Mouse (Mus musculus): ENCODE results near the gene Vps26c.
A peak's percentile ranks its signal among the peaks of the same experiment; 100 is the strongest.
"Not testable (repeated sequence)": the region's sequence is repeated elsewhere in the genome, so short reads cannot be mapped to it uniquely, and the experiment has no call there.

The Vps26c gene

GRCm38 (mm10) chr16:94545781-94546562 is 19.3 kb upstream of the Vps26c start:
- no peak for DNase-seq (ENCODE audit: low spot score in 2 of 2)

GRCm38 (mm10) chr16:94544540-94545105 is 18.0 kb upstream of the Vps26c start:
- peak in 1 of 2 experiments; percentile 58 for DNase-seq (ENCODE audit: low spot score in 2 of 2)

- no peak for DNase-seq (ENCODE audit: low spot score in 2 of 2)
Observed at GRCm38 (mm10) chr16:94542898-94543297, 16.3 kb upstream of the Vps26c start.

- DNase-seq (ENCODE audit: low spot score in 2 of 2) = no peak
Observed at GRCm38 (mm10) chr16:94540140-94540539, 13.5 kb upstream of the Vps26c start.

GRCm38 (mm10) chr16:94537159-94537527 is 10.5 kb upstream of the Vps26c start:
- DNase-seq (ENCODE audit: low spot score in 2 of 2) = peak in 1 of 2 experiments; percentile 43

- DNase-seq (ENCODE audit: low spot score in 2 of 2) = peak; percentile 81 to 88
Observed at GRCm38 (mm10) chr16:94536417-94537158, 10.0 kb upstream of the Vps26c start.

GRCm38 (mm10) chr16:94535716-94536115 is 9.1 kb upstream of the Vps26c start:
- no peak for DNase-seq (ENCODE audit: low spot score in 2 of 2)

- no peak for DNase-seq (ENCODE audit: low spot score in 2 of 2)
Observed at GRCm38 (mm10) chr16:94533679-94534078, 7.0 kb upstream of the Vps26c start.

GRCm38 (mm10) chr16:94531268-94531667 is 4.6 kb upstream of the Vps26c start:
- DNase-seq (ENCODE audit: low spot score in 2 of 2) = no peak

GRCm38 (mm10) chr16:94527546-94527945 is 916 bp upstream of the Vps26c start:
- no peak for DNase-seq (ENCODE audit: low spot score in 2 of 2)

- DNase-seq (ENCODE audit: low spot score in 2 of 2) = no peak
Observed at GRCm38 (mm10) chr16:94527152-94527534, 513 bp upstream of the Vps26c start.

- no peak for DNase-seq (ENCODE audit: low spot score in 2 of 2)
Observed at GRCm38 (mm10) chr16:94525955-94526343, 681 bp downstream of the Vps26c start.

- DNase-seq (ENCODE audit: low spot score in 2 of 2) = no peak
Observed at GRCm38 (mm10) chr16:94524691-94525090, 1.9 kb downstream of the Vps26c start.

GRCm38 (mm10) chr16:94523594-94524377 is 2.8 kb downstream of the Vps26c start:
- DNase-seq (ENCODE audit: low spot score in 2 of 2) = no peak

- DNase-seq (ENCODE audit: low spot score in 2 of 2) = peak; percentile 73 to 87
Observed at GRCm38 (mm10) chr16:94519028-94519427, 7.6 kb downstream of the Vps26c start.

GRCm38 (mm10) chr16:94517606-94518005 is 9.0 kb downstream of the Vps26c start:
- no peak for DNase-seq (ENCODE audit: low spot score in 2 of 2)

GRCm38 (mm10) chr16:94509983-94510382 is 16.6 kb downstream of the Vps26c start:
- no peak for DNase-seq (ENCODE audit: low spot score in 2 of 2)

GRCm38 (mm10) chr16:94508769-94509168 is 17.9 kb downstream of the Vps26c start:
- DNase-seq (ENCODE audit: low spot score in 2 of 2) = no peak

- no peak for DNase-seq (ENCODE audit: low spot score in 2 of 2)
Observed at GRCm38 (mm10) chr16:94507071-94507470, 19.6 kb downstream of the Vps26c start.

GRCm38 (mm10) chr16:94504192-94504591 is 22.4 kb downstream of the Vps26c start:
- no peak for DNase-seq (ENCODE audit: low spot score in 2 of 2)

GRCm38 (mm10) chr16:94497911-94498310 is 28.7 kb downstream of the Vps26c start:
- peak; percentile 54 to 64 for DNase-seq (ENCODE audit: low spot score in 2 of 2)

- not testable (repeated sequence) for DNase-seq (ENCODE audit: low spot score in 2 of 2)
Observed at GRCm38 (mm10) chr16:94497176-94497575, 29.5 kb downstream of the Vps26c start.
